Mouse (Mus musculus) neural tube, embryonic 14.5 days (tissue): ENCODE data around the gene Fyn. TPM values are rescaled to one million over a fixed set of nuclear protein-coding genes. Genes with fewer than 3 reads are reported as not detected.

Source experiments
- ATAC-seq: fragments of 200-750 bp; cut with Nextera tagmentation; 2 replicates; pipeline ENCODE4 v1.8.0; 2017; ENCODE audit warnings: low read depth, mild to moderate bottlenecking, moderate TSS enrichment, moderate library complexity
- H3K27ac ChIP-seq: fragments of 300-500 bp; sonication (generic); 2 replicates; pipeline ENCODE4 v1.5.1; 2014; ENCODE audit warnings: low read depth, mild to moderate bottlenecking, control low read depth, low read length, moderate library complexity, mixed read lengths
- H3K27me3 ChIP-seq: fragments of 300-500 bp; sonication (generic); 2 replicates; pipeline ENCODE4 v1.6.1; 2014; ENCODE audit warnings: low read length; ENCODE audit not compliant: control insufficient read depth, insufficient read depth
- H3K36me3 ChIP-seq: fragments of 300-500 bp; sonication (generic); 2 replicates; pipeline ENCODE4 v1.6.1; 2014; ENCODE audit warnings: low read length, mixed read lengths; ENCODE audit not compliant: control insufficient read depth, insufficient read depth
- H3K4me1 ChIP-seq: fragments of 300-500 bp; sonication (generic); 2 replicates; pipeline ENCODE4 v1.6.1; 2014; ENCODE audit warnings: low read length; ENCODE audit not compliant: control insufficient read depth, insufficient read depth
- H3K4me2 ChIP-seq: fragments of 300-500 bp; sonication (generic); 2 replicates; pipeline ENCODE4 v1.6.1; 2014; ENCODE audit warnings: mild to moderate bottlenecking, low read depth, low read length, control low read depth
- H3K4me3 ChIP-seq: fragments of 300-500 bp; sonication (generic); 2 replicates; pipeline ENCODE4 v1.5.1; 2014; ENCODE audit warnings: low read depth, low read length, control low read depth, mixed read lengths
- H3K9ac ChIP-seq: fragments of 300-500 bp; sonication (generic); replicated peaks from 2 replicates; pipeline ENCODE4 v1.6.1; 2014; ENCODE audit warnings: low read depth, mild to moderate bottlenecking, control low read depth, low read length, mixed read lengths
- H3K9me3 ChIP-seq: fragments of 300-500 bp; sonication (generic); 2 replicates; pipeline ENCODE4 v1.6.1; 2016; ENCODE audit warnings: low read length; ENCODE audit not compliant: control insufficient read depth
- WGBS: fragments of 180-500 bp; shearing (Covaris S2); extraction: QIAGEN DNeasy Blood & Tissue Kit; methylation state at CpG from one replicate; pipeline ENCODE4 v1.1.7; 2014; 5-methylcytosine and 5-hydroxymethylcytosine counted together
- polyA plus RNA-seq: library from polyadenylated mRNA; unstranded; fragments of >200 nt; fragmentation: Nextera tagmentation; extraction: Ambion mirVana; gene quantifications from 2 replicates; pipeline ENCODE4 v1.2.1, GENCODE M21; 2014

Fyn gene
- polyA plus RNA-seq, 1 experiment from 2014 or later, result 113 TPM

GRCm38 (mm10) chr10:39412826-39413620 is 44.4 kb downstream of the Fyn start:
- WGBS, result 70% methylated on average over 18 of the region's 18 CpGs
- no peak for ATAC-seq

GRCm38 (mm10) chr10:39414068-39414467 is 45.4 kb downstream of the Fyn start:
- 71% methylated on average over 1 of the region's 1 CpGs for WGBS
- Histone ChIP-seq H3K4me3 (no peak overlapping the region), H3K9me3 (no peaks in the 10 kb centered on the region), H3K4me1 (peaks cover 17% of the 10 kb centered on the region; the same call in 1 of the 2 replicates), H3K36me3 (no peaks in the 10 kb centered on the region), H3K4me2 (no peak overlapping the region), H3K27ac (no peak overlapping the region), H3K9ac (no peak overlapping the region), H3K27me3 (no peaks in the 10 kb centered on the region)
- no peak for ATAC-seq

More at GRCm38 (mm10) chr10:39412826-39413620, 44.4 kb downstream of the Fyn start:
- Histone ChIP-seq H3K4me3 (no peak overlapping the region), H3K4me2 (no peak overlapping the region), H3K9ac (no peak overlapping the region), H3K27me3 (no peaks in the 10 kb centered on the region), H3K27ac (no peak overlapping the region), H3K4me1 (peaks cover 17% of the 10 kb centered on the region; the same call in 1 of the 2 replicates), H3K36me3 (no peaks in the 10 kb centered on the region), H3K9me3 (no peaks in the 10 kb centered on the region)

GRCm38 (mm10) chr10:39415586-39415985 is 46.9 kb downstream of the Fyn start:
- no peak overlapping the region for H3K27ac ChIP-seq
- no peak overlapping the region for H3K9ac ChIP-seq
- H3K4me3 ChIP-seq, result no peak overlapping the region
- H3K9me3 ChIP-seq, result no peaks in the 10 kb centered on the region
- 56% methylated on average over 2 of the region's 2 CpGs for WGBS
- H3K4me2 ChIP-seq, result no peak overlapping the region
- no peaks in the 10 kb centered on the region for H3K27me3 ChIP-seq
- no peak for ATAC-seq
- H3K4me1 ChIP-seq, result peaks cover 17% of the 10 kb centered on the region; the same call in 1 of the 2 replicates
- H3K36me3 ChIP-seq, result no peaks in the 10 kb centered on the region

- no peak overlapping the region for H3K9ac ChIP-seq
- 40% methylated on average over 5 of the region's 5 CpGs for WGBS
- H3K4me2 ChIP-seq, result no peak overlapping the region
- peaks cover 31% of the 10 kb centered on the region for H3K4me1 ChIP-seq
- H3K36me3 ChIP-seq, result no peaks in the 10 kb centered on the region
- H3K27me3 ChIP-seq, result no peaks in the 10 kb centered on the region
- no peak for ATAC-seq
- no peak overlapping the region for H3K27ac ChIP-seq
- H3K9me3 ChIP-seq, result no peaks in the 10 kb centered on the region
- H3K4me3 ChIP-seq, result no peak overlapping the region
Measured at GRCm38 (mm10) chr10:39417611-39418010, 49.0 kb downstream of the Fyn start.

- H3K27ac ChIP-seq, result no peak overlapping the region
- no peak overlapping the region for H3K4me2 ChIP-seq
- no peaks in the 10 kb centered on the region for H3K9me3 ChIP-seq
- 89% methylated on average over 7 of the region's 7 CpGs for WGBS
- H3K9ac ChIP-seq, result no peak overlapping the region
- H3K36me3 ChIP-seq, result no peaks in the 10 kb centered on the region
- no peak for ATAC-seq
- H3K27me3 ChIP-seq, result no peaks in the 10 kb centered on the region
- no peak overlapping the region for H3K4me3 ChIP-seq
- peaks cover 25% of the 10 kb centered on the region for H3K4me1 ChIP-seq
Measured at GRCm38 (mm10) chr10:39418395-39418794, 49.7 kb downstream of the Fyn start.

GRCm38 (mm10) chr10:39420842-39421617 is 52.4 kb downstream of the Fyn start:
- H3K4me2 ChIP-seq, result no peak overlapping the region
- H3K27me3 ChIP-seq, result no peaks in the 10 kb centered on the region
- ATAC-seq, result no peak
- H3K4me3 ChIP-seq, result no peak overlapping the region
- H3K4me1 ChIP-seq, result peaks cover 24% of the 10 kb centered on the region
- H3K9me3 ChIP-seq, result no peaks in the 10 kb centered on the region
- H3K9ac ChIP-seq, result no peak overlapping the region
- peak overlapping the region; percentile 17; the same call in 1 of the 2 replicates for H3K27ac ChIP-seq
- WGBS, result 57% methylated on average over 9 of the region's 9 CpGs
- H3K36me3 ChIP-seq, result no peaks in the 10 kb centered on the region

GRCm38 (mm10) chr10:39421772-39422171 is 53.1 kb downstream of the Fyn start:
- 62% methylated on average over 9 of the region's 9 CpGs for WGBS
- no peak overlapping the region for H3K9ac ChIP-seq

GRCm38 (mm10) chr10:39424643-39425042 is 56.0 kb downstream of the Fyn start:
- Histone ChIP-seq H3K4me2 (no peak overlapping the region), H3K9me3 (no peaks in the 10 kb centered on the region), H3K4me1 (peaks cover 27% of the 10 kb centered on the region), H3K36me3 (no peaks in the 10 kb centered on the region), H3K27me3 (no peaks in the 10 kb centered on the region), H3K4me3 (no peak overlapping the region), H3K27ac (no peak overlapping the region), H3K9ac (no peak overlapping the region)
- 86% methylated on average over 3 of the region's 3 CpGs for WGBS
- no peak for ATAC-seq

More at GRCm38 (mm10) chr10:39421772-39422171, 53.1 kb downstream of the Fyn start:
- no peaks in the 10 kb centered on the region for H3K36me3 ChIP-seq
- H3K4me3 ChIP-seq, result no peak overlapping the region
- no peak for ATAC-seq
- no peak overlapping the region for H3K4me2 ChIP-seq
- H3K27ac ChIP-seq, result peak overlapping the region; percentile 17; the same call in 1 of the 2 replicates
- no peaks in the 10 kb centered on the region for H3K9me3 ChIP-seq
- peaks cover 28% of the 10 kb centered on the region for H3K4me1 ChIP-seq
- no peaks in the 10 kb centered on the region for H3K27me3 ChIP-seq

- Histone ChIP-seq H3K9me3 (no peaks in the 10 kb centered on the region), H3K4me1 (peaks cover 31% of the 10 kb centered on the region), H3K4me3 (no peak overlapping the region), H3K4me2 (no peak overlapping the region), H3K9ac (no peak overlapping the region), H3K36me3 (no peaks in the 10 kb centered on the region), H3K27me3 (no peaks in the 10 kb centered on the region), H3K27ac (no peak overlapping the region)
- no peak for ATAC-seq
- WGBS, result 63% methylated on average over 3 of the region's 3 CpGs
Measured at GRCm38 (mm10) chr10:39426033-39426432, 57.4 kb downstream of the Fyn start.
